Mouse (Mus musculus) 3134 (cell line): ENCODE measurements around the gene Cpne5.
"Not testable (repeated sequence)": the region's sequence is repeated elsewhere in the genome, so short reads cannot be mapped to it uniquely, and the experiment has no call there.

Experiments
- DNase-seq: peaks from one replicate; pipeline ENCODE4 v3.0.0-alpha.2; 2011; ENCODE audit warnings: low spot score; ENCODE audit not compliant: insufficient read length; ENCODE audit errors: extremely low read depth

Cpne5 gene

DNA sequence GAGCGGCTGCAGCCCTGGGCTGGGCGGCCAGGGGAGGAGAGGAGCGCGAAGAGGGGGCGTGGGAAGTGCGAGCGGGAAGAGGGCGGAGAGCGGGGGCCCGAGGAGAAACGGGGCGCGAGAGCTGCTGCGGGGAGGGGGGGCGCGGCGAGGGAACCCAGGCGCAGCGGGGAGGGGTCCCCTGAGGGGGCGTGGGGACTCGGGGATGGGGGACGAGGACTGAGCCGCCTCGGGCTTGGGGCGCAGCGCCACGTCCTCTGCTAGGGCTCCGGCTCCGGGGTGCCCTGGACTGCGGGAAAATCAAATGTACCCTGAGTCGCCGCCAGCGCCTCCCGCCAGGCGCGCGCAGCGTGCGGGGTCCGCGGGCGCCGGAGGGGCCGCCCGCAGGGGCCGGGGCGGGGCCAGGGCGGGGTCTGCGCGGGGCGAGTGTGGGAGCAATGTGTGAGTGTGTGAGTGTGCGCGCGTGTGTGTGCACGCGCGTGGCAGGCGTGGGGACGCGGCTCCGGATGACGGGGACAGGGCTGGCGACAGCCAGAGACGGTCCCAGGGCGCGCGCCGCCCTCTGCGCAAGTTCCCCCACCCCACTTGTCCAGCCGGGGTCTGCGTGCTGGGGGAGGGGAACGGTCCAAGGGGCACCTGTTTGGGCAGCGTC is at the start of gene Cpne5:
Gene Cpne5 (minus strand): TSS at position 396 of the 649 bp plus-strand sequence.
- no peak for DNase-seq

DNA sequence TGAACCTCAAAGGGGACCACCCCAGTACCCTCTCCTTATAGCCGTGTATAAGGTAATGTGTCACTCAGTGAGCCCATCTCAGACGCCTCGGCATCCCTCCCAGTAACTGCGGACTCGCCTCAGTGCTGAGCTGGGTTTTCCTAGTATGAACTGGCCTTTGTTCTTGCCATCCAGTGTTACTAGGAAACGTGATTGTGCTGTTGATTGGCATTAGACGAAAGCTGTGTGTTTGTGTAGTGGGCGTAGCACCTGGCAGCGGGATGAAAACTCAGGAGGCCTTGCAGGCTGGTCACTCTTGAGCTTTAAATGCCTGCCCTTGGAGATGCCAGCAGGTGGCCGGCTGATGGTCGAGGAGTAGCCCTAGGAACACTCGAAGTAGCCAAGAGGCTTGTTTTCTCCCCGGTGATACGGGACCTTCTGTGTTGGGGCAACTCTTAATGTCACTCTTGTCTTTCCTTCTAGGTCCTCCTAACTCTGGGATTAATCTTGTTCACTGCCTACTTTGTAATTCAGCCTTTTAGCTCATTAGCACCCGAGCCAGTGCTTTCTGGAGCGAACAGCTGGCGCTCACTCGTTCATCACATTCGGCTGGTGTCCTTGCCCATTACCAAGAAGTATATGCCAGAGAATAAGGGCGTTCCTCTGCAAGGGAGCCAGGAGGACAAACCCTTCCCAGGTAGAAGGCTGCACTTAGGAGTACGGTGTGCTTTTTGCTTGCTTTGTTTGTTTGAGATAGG is 44.4 kb upstream of the Cpne5 start:
- DNase-seq: no peak

DNA sequence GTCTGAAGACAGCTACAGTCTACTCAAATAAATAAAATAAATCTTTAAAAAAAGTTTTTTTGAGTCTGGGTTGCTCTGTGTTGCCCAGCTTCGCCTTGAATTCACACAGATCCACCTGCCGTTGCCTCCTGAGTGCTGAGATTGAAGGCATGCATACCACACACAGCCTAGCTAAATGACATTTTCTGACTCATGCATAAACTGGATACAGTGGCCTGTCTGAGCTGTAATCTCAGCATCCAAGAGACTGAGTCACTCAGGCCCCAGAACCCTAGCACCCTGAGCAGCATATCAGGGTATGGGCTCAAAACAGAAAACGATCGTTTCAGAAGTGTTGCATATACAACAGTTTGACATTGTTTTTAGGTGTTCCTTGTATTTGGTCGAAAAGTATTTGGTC is 43.6 kb upstream of the Cpne5 start:
- DNase-seq: no peak

DNA sequence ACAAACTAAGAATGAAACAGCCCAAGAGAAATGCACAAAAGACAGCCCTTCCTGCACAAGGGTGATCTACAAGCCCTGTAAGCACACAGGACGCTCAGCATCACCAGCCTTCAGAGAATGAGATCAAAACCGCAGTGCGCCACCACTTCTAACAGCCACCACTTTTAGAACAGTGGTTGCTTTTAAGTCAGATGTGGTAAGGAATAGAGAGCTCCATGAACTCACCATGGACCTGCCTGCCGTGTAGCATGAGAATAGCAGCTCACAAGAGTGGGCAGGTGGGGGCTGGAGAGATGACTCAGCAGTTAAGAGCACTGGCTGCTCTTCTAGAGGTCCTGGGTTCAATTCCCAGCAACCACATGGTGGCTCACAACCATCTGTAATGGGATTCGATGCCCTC is 42.5 kb upstream of the Cpne5 start:
- no peak for DNase-seq

DNA sequence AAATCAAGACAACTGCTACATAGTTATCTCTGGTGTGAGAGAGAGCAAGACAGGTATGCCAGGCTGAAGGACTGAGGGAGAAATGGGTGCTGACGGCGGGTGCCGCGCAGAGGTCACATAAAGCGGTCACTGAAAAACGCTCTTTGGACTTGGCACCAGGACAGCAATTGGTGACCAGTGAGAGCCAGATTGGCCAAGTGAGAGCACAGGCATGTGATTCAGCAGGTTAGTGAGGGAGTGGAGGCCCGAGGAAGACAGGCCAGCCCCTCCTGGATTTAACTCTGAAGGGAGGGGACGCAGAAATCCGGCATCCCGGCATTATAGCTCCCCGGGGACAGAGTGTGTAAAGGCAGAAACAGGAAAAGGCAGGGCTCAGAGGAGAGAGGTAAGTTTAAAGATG is 35.9 kb upstream of the Cpne5 start:
- peak; percentile 59 for DNase-seq

DNA sequence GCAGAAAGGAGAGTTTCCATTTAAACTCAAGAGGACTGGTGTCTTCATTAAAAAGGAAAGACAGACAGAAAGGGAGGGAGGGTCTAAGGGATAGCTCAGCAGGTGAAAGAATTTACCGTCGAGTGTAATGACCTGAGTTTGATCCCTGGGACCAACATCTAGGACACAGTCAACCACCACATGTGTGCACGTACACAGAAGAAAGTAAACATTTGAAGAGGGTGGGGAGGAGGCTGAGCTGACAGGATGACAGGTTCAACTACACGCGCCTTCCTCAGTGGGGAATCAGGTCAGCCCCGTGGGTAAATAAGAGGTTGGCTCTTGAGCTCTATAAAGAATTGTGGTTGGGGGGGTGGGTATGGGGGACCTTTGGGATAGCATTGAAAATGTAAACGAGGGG is 35.2 kb upstream of the Cpne5 start:
- DNase-seq: no peak

DNA sequence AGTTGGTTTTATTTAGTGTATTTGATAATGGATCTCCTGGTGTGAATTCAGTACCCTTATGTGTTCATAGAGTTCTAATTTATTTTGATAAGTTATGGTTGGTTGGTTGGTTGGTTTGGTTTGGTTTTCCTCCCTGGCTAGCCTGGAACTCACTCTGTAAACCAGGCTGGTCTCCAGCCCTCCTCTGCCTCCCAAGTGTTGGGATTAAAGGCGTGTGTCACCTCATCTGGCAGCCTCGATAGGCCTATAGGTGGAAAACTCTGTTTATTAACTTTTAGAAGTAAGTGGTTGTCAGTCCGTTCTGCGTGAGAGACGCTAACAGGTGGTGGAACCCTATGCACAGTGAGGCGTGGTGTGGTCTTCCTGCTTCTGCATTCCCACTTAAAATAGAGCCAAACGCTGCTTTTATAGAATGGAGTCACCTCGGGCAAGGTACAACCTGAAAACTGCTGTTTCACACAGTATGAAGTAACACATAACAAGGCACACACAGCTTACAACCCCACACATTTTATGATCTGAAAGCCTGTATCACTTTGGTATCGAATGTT is 32.3 kb upstream of the Cpne5 start:
- DNase-seq: no peak

DNA sequence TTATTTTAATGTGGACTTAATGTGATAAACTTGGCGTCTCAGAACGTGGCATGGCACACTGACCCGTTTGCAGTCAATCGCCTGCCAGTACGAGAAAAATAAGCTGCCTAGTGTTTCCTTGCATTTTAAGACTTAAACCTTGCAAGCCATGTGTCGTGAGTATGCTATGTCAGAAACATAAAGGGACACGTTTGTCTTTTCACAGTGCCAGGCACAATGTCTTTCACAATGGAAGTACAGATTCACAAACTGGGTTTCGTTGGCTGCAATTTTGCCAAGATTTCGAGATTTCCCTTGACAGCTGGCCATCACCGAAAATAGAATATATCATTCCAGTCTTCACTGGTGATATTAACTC is 31.4 kb upstream of the Cpne5 start:
- no peak for DNase-seq

DNA sequence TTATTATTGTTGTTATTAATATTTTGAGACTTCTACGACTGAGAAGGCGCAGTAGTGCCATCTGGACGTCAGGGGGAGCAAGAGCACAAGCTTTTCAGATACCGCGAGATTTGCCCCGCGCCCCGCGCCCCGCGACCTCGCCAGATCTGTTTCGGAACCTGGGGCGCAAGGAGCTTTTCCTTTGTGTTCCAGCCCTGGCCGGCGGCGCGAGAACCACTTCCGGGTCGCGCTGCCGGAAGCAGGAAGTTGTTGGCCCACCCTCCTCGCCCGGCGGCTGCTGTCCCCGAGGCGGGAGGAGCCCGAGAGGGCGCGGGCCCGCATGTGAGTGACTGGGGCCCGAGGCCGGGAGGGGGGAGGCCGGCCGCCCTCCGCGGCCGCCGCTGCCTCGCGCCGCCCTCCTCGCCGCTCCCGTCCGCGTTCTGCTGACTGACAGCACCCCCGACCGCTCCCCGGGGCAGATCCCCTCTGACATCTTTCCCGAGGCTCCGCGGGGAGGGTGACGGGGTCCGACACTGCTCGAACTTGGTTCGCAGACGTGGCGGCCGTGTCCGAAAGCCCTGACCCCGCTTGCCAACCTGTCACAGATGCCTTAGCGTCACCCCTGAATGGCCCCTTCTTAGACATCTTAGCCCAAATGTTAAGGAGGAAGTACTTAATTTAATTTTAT is 30.8 kb upstream of the Cpne5 start, which contains the start of gene BC004004:
Gene BC004004 (plus strand): TSS at position 107 of the 667 bp plus-strand sequence.
- DNase-seq: peak; percentile 97

DNA sequence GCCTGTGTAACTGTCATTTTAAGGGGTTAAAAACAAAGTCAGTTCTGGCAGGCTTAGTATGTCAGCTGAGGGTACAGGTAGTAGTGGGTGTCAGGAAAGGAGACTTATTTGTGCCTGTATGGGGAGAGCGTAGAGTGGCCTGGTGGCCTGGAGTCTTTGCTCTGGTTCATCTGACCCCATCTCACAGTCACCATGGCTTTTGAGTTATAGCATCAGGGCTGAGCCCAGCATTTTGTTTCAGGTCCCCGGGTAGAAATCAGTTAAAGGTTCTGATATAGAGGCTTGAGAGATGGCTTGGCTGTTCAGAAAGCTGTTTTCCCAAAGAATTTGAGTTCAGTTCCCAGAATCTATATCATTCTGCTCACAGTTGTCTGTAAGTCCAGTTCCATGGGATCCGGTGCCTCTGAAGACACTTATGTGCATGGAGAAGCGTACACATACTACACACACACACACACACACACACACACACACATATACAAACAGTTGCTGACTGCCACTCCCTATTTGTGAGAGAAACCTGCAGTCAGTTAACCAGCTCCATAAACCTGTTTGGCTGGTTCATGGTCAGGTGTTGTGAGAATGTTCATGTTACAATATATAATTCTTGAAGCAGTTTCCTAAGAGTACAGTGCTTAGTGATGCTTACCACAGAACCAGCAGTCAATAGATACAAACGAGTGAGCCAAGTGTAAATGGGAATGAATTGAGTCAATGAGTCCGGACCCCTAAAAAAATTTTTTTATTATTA is 30.1 kb upstream of the Cpne5 start:
- no peak for DNase-seq

DNA sequence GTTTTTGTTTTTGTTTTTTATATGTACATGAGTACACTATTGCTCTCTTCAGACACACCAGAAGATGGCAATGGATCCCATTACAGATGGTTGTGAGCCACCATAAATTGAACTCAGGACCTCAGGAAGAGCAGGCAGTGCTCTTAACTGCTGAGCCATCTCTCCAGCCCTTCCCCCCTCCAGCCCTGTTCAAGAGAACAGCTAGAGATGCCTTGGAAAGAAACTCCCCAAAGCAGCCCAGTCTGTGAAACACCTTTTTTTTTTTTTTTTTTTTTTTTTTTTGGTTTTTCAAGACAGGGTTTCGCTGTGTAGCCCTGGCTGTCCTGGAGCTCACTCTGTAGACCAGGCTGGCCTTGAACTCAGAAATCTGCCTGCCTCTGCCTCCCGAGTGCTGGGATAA is 29.1 kb upstream of the Cpne5 start:
- not testable (repeated sequence) for DNase-seq

DNA sequence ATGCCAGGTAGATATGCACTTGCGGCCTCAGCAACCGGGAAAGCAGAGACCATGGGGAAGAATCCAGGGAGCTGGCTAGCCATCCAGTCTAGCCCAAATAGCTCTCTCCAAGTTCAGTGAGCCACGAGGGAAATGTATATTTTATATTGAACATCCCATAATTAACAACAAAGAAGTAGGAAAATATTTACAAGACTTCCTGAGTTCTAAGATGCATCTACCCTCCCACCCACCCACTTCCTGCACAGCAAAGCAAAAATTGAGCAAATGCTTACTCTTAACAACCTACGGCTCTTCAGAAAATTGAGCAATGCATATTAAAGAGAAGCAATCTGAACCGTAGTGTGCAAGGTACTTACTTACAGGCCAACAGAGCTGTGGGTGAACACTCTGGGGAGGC is 26.8 kb upstream of the Cpne5 start:
- no peak for DNase-seq

DNA sequence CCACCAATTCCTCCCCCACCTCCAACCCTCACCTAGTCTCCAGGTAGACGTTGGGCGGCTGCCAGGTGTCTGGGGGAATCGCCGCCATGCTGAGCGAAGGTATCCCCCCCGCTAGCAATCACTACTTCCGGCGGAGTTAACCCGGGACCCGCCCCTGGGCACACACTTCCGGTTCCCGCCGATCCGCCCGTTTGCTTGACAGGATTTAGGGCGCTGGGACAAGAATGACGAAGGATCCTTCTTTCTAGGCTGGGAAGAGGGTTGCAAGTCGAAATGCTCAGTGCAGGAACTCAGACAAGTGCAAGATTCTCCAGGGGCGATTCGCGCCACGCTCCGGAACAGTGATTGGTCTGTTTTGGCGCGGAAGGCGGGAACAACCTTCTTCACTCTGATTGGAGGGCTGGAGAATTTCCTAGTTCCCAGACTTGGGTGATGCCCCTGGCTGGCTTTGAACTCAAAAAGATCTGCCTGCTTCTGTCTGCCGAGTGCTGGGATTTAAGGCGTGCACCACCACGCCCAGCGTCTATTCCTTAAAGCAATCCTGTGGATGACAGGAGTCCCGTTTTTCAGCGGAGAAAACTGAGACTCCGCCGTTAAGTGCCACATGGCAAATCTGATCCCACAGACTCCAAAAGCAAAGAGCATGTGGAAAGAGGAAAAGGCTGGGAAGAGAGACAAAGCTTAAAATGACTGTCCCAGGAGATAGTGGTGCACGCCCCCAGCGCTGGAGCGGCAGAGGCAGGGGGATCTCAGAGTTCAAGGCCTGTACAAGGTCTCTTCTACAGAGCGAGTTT is 26.1 kb upstream of the Cpne5 start, which contains the start of gene Ppil1:
Gene Ppil1 (minus strand): TSS at position 347 of the 794 bp plus-strand sequence.
- peak; percentile 90 for DNase-seq

DNA sequence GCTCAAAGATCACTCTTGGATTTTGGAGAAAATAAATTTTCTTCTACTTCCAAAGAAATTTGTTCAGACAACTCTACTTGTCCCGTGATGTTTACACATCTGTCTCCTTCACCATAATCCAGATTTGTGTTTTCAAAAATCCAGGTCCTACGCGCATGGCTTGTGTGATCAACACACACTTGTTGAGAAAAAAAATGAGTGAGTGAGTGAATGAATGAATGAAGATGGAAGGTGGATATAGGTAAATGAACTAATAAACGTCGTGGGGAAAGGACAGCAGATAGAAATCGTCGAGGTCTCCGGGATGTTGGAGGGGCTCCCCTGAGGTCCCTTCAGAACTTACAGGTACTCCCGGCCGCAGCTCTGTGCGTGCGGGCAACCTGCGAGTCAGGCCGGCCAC is 25.4 kb upstream of the Cpne5 start:
- no peak for DNase-seq

DNA sequence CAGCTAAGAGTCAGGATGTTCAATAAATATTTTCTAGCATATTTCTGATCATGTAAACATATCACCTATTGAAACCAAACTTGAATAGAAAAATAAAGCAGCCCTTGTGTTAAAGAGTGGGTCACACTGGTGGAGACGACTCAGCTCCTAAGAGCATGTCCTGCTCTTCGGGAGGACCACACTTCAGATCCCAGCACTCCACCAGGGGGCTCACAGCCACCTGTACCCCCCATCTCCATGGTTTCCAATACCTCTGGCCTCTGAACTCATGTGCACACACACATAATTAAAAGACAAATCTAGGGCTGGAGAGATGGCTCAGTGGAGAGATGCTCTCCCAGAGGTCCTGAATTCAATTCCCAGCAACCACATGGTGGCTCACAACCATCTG is 24.3 kb upstream of the Cpne5 start:
- no peak for DNase-seq

DNA sequence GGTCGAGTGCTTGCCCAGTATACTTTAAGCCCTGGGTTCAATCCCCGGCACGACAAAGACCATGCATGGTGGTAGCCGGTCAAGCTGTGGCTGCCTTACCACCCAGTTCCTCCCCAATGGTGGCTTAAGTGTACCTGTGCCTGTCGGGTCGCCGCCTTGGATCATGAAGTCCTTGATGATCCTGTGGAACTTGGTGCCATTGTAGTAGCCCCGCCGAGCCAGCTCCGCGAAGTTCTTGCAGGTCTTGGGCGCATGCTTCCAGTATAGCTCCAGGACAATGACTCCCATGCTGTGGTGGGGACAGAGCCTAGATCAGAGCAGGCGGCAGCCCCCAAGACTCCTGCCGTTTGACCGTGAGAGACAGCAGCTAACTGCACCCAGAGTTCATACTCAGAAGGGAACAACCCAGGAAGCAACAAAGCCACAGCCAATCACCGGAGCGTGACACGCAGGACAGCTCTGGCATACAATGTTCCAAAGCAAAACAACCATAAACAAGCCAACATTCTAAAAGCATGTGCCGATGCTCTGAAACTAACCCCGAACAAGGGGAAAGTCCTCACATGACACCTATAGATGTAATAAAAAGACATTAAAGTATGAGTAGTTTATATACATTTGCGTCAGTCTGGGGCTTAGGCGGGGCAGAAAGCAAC is 23.8 kb upstream of the Cpne5 start:
- DNase-seq: no peak

DNA sequence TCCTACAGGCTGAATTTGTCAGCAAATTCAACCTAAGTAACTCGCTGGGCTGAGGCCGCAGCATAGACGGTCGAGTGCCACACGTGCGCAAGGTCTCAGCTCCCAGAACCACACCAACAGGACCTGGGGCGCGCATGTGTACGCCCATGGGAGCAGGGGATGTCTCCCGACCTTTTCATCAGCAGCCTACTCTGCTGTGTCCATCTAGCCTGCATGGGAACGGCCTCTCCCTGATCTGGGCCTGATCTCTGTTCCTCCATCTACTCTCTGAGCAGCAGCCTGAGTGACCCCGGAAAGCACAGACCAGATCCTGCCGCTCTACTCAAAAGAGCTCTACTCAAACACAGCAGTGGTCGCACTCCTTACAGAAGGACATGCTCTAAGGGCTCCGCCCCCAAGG is 22.5 kb upstream of the Cpne5 start:
- no peak for DNase-seq

DNA sequence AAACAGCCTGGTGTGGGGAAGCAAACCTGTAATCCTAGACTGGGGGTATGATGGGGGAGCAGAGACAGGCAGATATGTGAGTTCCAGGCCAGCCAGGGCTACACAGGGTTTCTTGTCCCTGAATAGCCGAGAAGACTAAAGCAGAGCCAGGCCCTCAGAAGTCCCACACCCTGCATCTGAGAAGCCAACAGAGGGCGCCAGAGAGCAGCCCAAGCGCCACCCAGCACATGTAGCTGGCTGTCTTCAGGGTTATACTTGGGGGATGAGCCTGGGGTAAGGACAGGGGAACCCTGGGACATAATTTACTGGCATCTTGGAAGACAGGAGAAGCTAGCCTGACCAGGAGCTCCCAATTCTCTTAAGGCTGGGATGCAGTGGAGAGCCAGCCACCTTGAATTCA is 21.5 kb upstream of the Cpne5 start:
- DNase-seq: peak; percentile 66

DNA sequence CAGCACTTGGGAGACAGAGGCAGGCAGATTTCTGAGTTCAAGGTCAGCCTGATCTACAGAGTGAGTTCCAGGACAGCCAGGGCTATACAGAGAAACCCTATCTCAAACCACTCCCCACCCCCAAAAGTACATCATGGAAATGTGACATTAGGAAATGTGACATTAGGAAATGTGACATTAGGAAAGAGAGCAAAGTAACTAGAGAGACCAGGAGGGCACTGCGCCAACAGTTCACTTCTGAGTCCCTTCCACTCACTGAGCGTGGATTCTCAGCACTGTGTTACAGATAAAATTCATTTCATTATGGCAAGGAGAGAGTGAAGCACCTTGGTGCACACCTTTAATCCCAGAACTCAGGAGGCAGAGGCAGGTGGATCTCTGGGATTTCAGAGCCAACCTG is 21.0 kb upstream of the Cpne5 start:
- DNase-seq: no peak
